Mouse (Mus musculus) CH12.LX (cell line): ENCODE measurements around the gene Ppp1r13l. TPM values are rescaled to one million over a fixed set of nuclear protein-coding genes. Genes with fewer than 3 reads are reported as not detected.

Source experiments
- DNase-seq: peaks from one replicate; pipeline ENCODE4 v3.0.0-alpha.2; 2013; ENCODE audit errors: extremely low read depth
- H3K27ac ChIP-seq: 2 replicates; pipeline ENCODE4 v1.5.1; 2012; ENCODE audit warnings: low read depth, mild to moderate bottlenecking, control low read depth, moderate library complexity; ENCODE audit not compliant: insufficient read depth
- H3K27me3 ChIP-seq: replicated peaks from 2 replicates; pipeline ENCODE3; 2012; ENCODE audit warnings: inconsistent platforms
- H3K36me3 ChIP-seq, 2 experiments: replicated peaks in 1 of 2; 2 replicates each; pipeline versions ENCODE3 to v1.6.1; 2012; ENCODE audit warnings: inconsistent platforms in 1 of 2, low read length in 1 of 2, mild to moderate bottlenecking in 1 of 2, mixed read lengths in 1 of 2, moderate library complexity in 1 of 2; ENCODE audit not compliant: control insufficient read depth in 1 of 2, insufficient read depth in 1 of 2
- H3K4me1 ChIP-seq, 2 experiments: 2 replicates each; pipeline ENCODE4 v1.6.1; 2012; ENCODE audit warnings: inconsistent platforms in 1 of 2, moderate library complexity in 1 of 2; ENCODE audit not compliant: insufficient read depth in 2 of 2, control insufficient read depth in 1 of 2
- H3K4me2 ChIP-seq: 2 replicates; pipeline ENCODE4 v1.6.1; 2012; ENCODE audit warnings: low read depth, mild to moderate bottlenecking, control low read depth; ENCODE audit not compliant: poor library complexity, insufficient read depth, severe bottlenecking
- H3K4me3 ChIP-seq, 3 experiments: fragments of 150-350 bp in 1 of 3; sonication (generic) in 1 of 3; replicated peaks in 1 of 3; 2 replicates each; pipeline versions ENCODE3 to v1.5.1; 2011 to 2012; ENCODE audit warnings: low read depth in 2 of 3, low read length in 2 of 3, mild to moderate bottlenecking in 2 of 3, moderate library complexity in 2 of 3, control low read depth in 1 of 3, improper control_type of control experiment in 1 of 3, inconsistent platforms in 1 of 3, mixed read lengths in 1 of 3; ENCODE audit not compliant: poor library complexity in 1 of 3
- H3K79me2 ChIP-seq: replicated peaks from 2 replicates; pipeline ENCODE4 v1.6.1; 2012; ENCODE audit warnings: mild to moderate bottlenecking, moderate library complexity; ENCODE audit not compliant: control insufficient read depth, poor library complexity, insufficient read depth, severe bottlenecking; ENCODE audit errors: extremely low read depth
- H3K9ac ChIP-seq: 2 replicates; pipeline ENCODE4 v1.6.1; 2012; ENCODE audit warnings: low read depth, mild to moderate bottlenecking, control low read depth, moderate library complexity; ENCODE audit not compliant: insufficient read depth
- H3K9me3 ChIP-seq: replicated peaks from 2 replicates; pipeline ENCODE3; 2012; ENCODE audit warnings: low read length, inconsistent platforms, mixed read lengths
- BHLHE40 ChIP-seq: IDR thresholded peaks from 2 replicates; pipeline ENCODE4 v1.6.1; 2011; ENCODE audit warnings: mild to moderate bottlenecking, low read depth, low read length, improper control_type of control experiment
- CHD1 ChIP-seq: IDR thresholded peaks from 2 replicates; pipeline ENCODE4 v1.6.1; 2012; ENCODE audit warnings: low read depth, low read length, improper control_type of control experiment, inconsistent platforms
- CHD2 ChIP-seq: IDR thresholded peaks from 2 replicates; pipeline ENCODE4 v1.6.1; 2011; ENCODE audit warnings: low read length, improper control_type of control experiment
- CTCF ChIP-seq, 2 experiments: IDR thresholded peaks in 1 of 2; conservative IDR thresholded peaks in 1 of 2; 2 replicates each; pipeline ENCODE4 v1.5.1; 2011 to 2012; ENCODE audit warnings: low read depth in 2 of 2, low read length in 2 of 2, improper control_type of control experiment in 1 of 2, inconsistent platforms in 1 of 2, mild to moderate bottlenecking in 1 of 2, moderate library complexity in 1 of 2
- E2F4 ChIP-seq: IDR thresholded peaks from 2 replicates; pipeline ENCODE4 v1.6.1; 2011; ENCODE audit warnings: low read depth, low read length, improper control_type of control experiment; ENCODE audit not compliant: insufficient replicate concordance
- ELF1 ChIP-seq: IDR thresholded peaks from 2 replicates; pipeline ENCODE4 v1.6.1; 2014; ENCODE audit warnings: low read depth, mild to moderate bottlenecking, inconsistent platforms, low read length, improper control_type of control experiment
- EP300 ChIP-seq: IDR thresholded peaks from 2 replicates; pipeline ENCODE4 v1.6.1; 2011; ENCODE audit warnings: low read length, improper control_type of control experiment
- ETS1 ChIP-seq: conservative IDR thresholded peaks from 2 replicates; pipeline ENCODE4 v1.6.1; 2012; ENCODE audit warnings: low read depth, mild to moderate bottlenecking, inconsistent platforms, low read length, improper control_type of control experiment, moderate library complexity
- GABPA ChIP-seq: IDR thresholded peaks from 2 replicates; pipeline ENCODE4 v1.6.1; 2012; ENCODE audit warnings: low read depth, low read length, improper control_type of control experiment, inconsistent platforms; ENCODE audit not compliant: insufficient replicate concordance
- HCFC1 ChIP-seq: IDR thresholded peaks from 2 replicates; pipeline ENCODE4 v1.6.1; 2012; ENCODE audit warnings: low read depth, mild to moderate bottlenecking, inconsistent platforms, low read length, improper control_type of control experiment
- IRF4 ChIP-seq: IDR thresholded peaks from 2 replicates; pipeline ENCODE4 v1.6.1; 2014; ENCODE audit warnings: low read depth, mild to moderate bottlenecking, inconsistent platforms, low read length, improper control_type of control experiment
- JUN ChIP-seq: IDR thresholded peaks from 2 replicates; pipeline ENCODE4 v1.6.1; 2011; ENCODE audit warnings: low read depth, mild to moderate bottlenecking, low read length, improper control_type of control experiment, moderate library complexity; ENCODE audit not compliant: insufficient read depth
- JUND ChIP-seq: conservative IDR thresholded peaks from 2 replicates; pipeline ENCODE4 v1.6.1; 2011; ENCODE audit warnings: low read depth, low read length, improper control_type of control experiment
- KAT2A ChIP-seq: IDR thresholded peaks from 2 replicates; pipeline ENCODE4 v1.6.1; 2012; ENCODE audit warnings: low read length, improper control_type of control experiment, inconsistent platforms; ENCODE audit not compliant: insufficient replicate concordance
- MAFK ChIP-seq: IDR thresholded peaks from 2 replicates; pipeline ENCODE4 v1.6.1; 2011; ENCODE audit warnings: low read length, improper control_type of control experiment; ENCODE audit not compliant: insufficient replicate concordance
- MAX ChIP-seq: IDR thresholded peaks from 2 replicates; pipeline ENCODE4 v1.6.1; 2011; ENCODE audit warnings: low read length, improper control_type of control experiment
- MAZ ChIP-seq: IDR thresholded peaks from 2 replicates; pipeline ENCODE4 v1.6.1; 2012; ENCODE audit warnings: low read depth, mild to moderate bottlenecking, inconsistent platforms, low read length, improper control_type of control experiment, moderate library complexity
- MEF2A ChIP-seq: IDR thresholded peaks from 2 replicates; pipeline ENCODE4 v1.6.1; 2014; ENCODE audit warnings: low read depth, mild to moderate bottlenecking, inconsistent platforms, low read length, improper control_type of control experiment, borderline replicate concordance
- MXI1 ChIP-seq: IDR thresholded peaks from 2 replicates; pipeline ENCODE4 v1.6.1; 2011; ENCODE audit warnings: mild to moderate bottlenecking, low read depth, low read length, improper control_type of control experiment
- MYC ChIP-seq: IDR thresholded peaks from 2 replicates; pipeline ENCODE4 v1.6.1; 2011; ENCODE audit warnings: low read depth, mild to moderate bottlenecking, improper control_type of control experiment, low read length
- NELFE ChIP-seq: IDR thresholded peaks from 2 replicates; pipeline ENCODE4 v1.6.1; 2011; ENCODE audit warnings: low read depth, low read length, improper control_type of control experiment
- NRF1 ChIP-seq: IDR thresholded peaks from 2 replicates; pipeline ENCODE4 v1.6.1; 2014; ENCODE audit warnings: low read depth, mild to moderate bottlenecking, inconsistent platforms, low read length, improper control_type of control experiment, moderate library complexity
- PAX5 ChIP-seq: IDR thresholded peaks from 2 replicates; pipeline ENCODE4 v1.6.1; 2012; ENCODE audit warnings: low read length, inconsistent platforms, mixed read lengths
- POLR2A ChIP-seq: IDR thresholded peaks from 2 replicates; pipeline ENCODE4 v1.6.1; 2011; ENCODE audit warnings: low read depth, mild to moderate bottlenecking, improper control_type of control experiment, low read length
- POLR2AphosphoS2 ChIP-seq: IDR thresholded peaks from 2 replicates; pipeline ENCODE4 v1.6.1; 2011; ENCODE audit warnings: low read depth, low read length, improper control_type of control experiment
- RAD21 ChIP-seq: IDR thresholded peaks from 2 replicates; pipeline ENCODE4 v1.6.1; 2011; ENCODE audit warnings: low read depth, mild to moderate bottlenecking, low read length, improper control_type of control experiment, moderate library complexity
- RCOR1 ChIP-seq: conservative IDR thresholded peaks from 2 replicates; pipeline ENCODE4 v1.6.1; 2012; ENCODE audit warnings: low read depth, mild to moderate bottlenecking, inconsistent platforms, low read length, improper control_type of control experiment
- SIN3A ChIP-seq: IDR thresholded peaks from 2 replicates; pipeline ENCODE4 v1.6.1; 2012; ENCODE audit warnings: low read length, improper control_type of control experiment, inconsistent platforms
- SMC3 ChIP-seq: IDR thresholded peaks from 2 replicates; pipeline ENCODE4 v1.6.1; 2011; ENCODE audit warnings: low read depth, low read length, improper control_type of control experiment
- TBP ChIP-seq: conservative IDR thresholded peaks from 2 replicates; pipeline ENCODE4 v1.6.1; 2011; ENCODE audit warnings: low read depth, low read length, improper control_type of control experiment
- TCF12 ChIP-seq: IDR thresholded peaks from 2 replicates; pipeline ENCODE4 v1.6.1; 2014; ENCODE audit warnings: low read depth, mild to moderate bottlenecking, inconsistent platforms, low read length, improper control_type of control experiment
- UBTF ChIP-seq: IDR thresholded peaks from 2 replicates; pipeline ENCODE4 v1.6.1; 2012; ENCODE audit warnings: low read depth, mild to moderate bottlenecking, inconsistent platforms, low read length, improper control_type of control experiment, moderate library complexity
- USF1 ChIP-seq: IDR thresholded peaks from 2 replicates; pipeline ENCODE4 v1.6.1; 2014; ENCODE audit warnings: low read depth, mild to moderate bottlenecking, inconsistent platforms, low read length, improper control_type of control experiment
- USF2 ChIP-seq: conservative IDR thresholded peaks from 2 replicates; pipeline ENCODE4 v1.6.1; 2011; ENCODE audit warnings: low read depth, low read length, improper control_type of control experiment
- ZC3H11A ChIP-seq: IDR thresholded peaks from 2 replicates; pipeline ENCODE4 v1.6.1; 2012; ENCODE audit warnings: low read depth, mild to moderate bottlenecking, inconsistent platforms, low read length, improper control_type of control experiment
- ZKSCAN1 ChIP-seq: IDR thresholded peaks from 2 replicates; pipeline ENCODE4 v1.6.1; 2012; ENCODE audit warnings: low read depth, inconsistent platforms, low read length, improper control_type of control experiment, borderline replicate concordance
- ZMIZ1 ChIP-seq: IDR thresholded peaks from 2 replicates; pipeline ENCODE4 v1.6.1; 2012; ENCODE audit warnings: low read depth, mild to moderate bottlenecking, inconsistent platforms, low read length, improper control_type of control experiment
- ZNF384 ChIP-seq: IDR thresholded peaks from 2 replicates; pipeline ENCODE4 v1.6.1; 2012; ENCODE audit warnings: low read depth, low read length, improper control_type of control experiment, inconsistent platforms
- dilution Hi-C: fragments of 300-500 bp; cut with MboI; formaldehyde crosslinking; loops from 2 replicates; pipeline ENCODE4 v1.14.3; 2020; ENCODE audit warnings: low sequenced_read_pairs; ENCODE audit not compliant: extremely low pct_unique_long_range_greater_than_20kb, extremely low pct_ligation_motif_present
- in situ Hi-C: fragments of 300-500 bp; cut with MboI; formaldehyde crosslinking; loops from 3 replicates; pipeline ENCODE4 v1.14.3; 2019; ENCODE audit warnings: low sequenced_read_pairs, low pct_ligation_motif_present, low pct_unique_long_range_greater_than_20kb, mixed read lengths
- polyA plus RNA-seq: library from polyadenylated mRNA; unstranded; fragments of >175 nt; gene quantifications from 2 replicates; pipeline ENCODE4 v1.2.1, GENCODE M21; 2012; ENCODE audit warnings: low read depth; ENCODE audit not compliant: insufficient read length
- total RNA-seq, 2 experiments: library from RNA; depleted of rRNA; stranded (reverse); fragments of 300-350 nt in 1 of 2; fragments of >200 nt in 1 of 2; gene quantifications; 2 replicates each; pipeline ENCODE4 v1.2.3; 2012 to 2014

Gene Ppp1r13l
- total and polyA plus RNA-seq, 3 experiments: 0.11 to 1.3 (median 0.68) TPM

GRCm38 (mm10) chr7:19325262-19326199 is 34.0 kb upstream of the Ppp1r13l start:
- Histone ChIP-seq H3K9ac (no peak overlapping the region), H3K4me2 (peak overlapping the region; percentile 67), H3K4me1 (peaks cover 15 to 48% of the 10 kb centered on the region in 2 experiments), H3K36me3 (no peaks in the 10 kb centered on the region), H3K4me3 (no peak overlapping the region), H3K27me3 (peaks cover 80% of the 10 kb centered on the region), H3K27ac (no peak overlapping the region), H3K9me3 (peaks cover 25% of the 10 kb centered on the region), H3K79me2 (no peaks in the 10 kb centered on the region)
- in situ Hi-C loops (no loop called here), dilution Hi-C loops (no loop called here)
- peak; percentile 83 for TF ChIP-seq EP300
- TF ChIP-seq ZC3H11A: no peak
- TF ChIP-seq HCFC1: no peak
- TF ChIP-seq USF1: no peak
- no peak for TF ChIP-seq E2F4
- TF ChIP-seq JUND: peak; percentile 50; the same call in 1 of the 2 replicates
- TF ChIP-seq SMC3: no peak
- TF ChIP-seq RAD21: no peak
- no peak for TF ChIP-seq MAZ
- peak; percentile 71 for TF ChIP-seq MAX
- TF ChIP-seq CHD2: peak; percentile 60; the same call in 1 of the 2 replicates
- no peak for TF ChIP-seq JUN
- TF ChIP-seq MXI1: no peak
- no peak for TF ChIP-seq TBP
- no peak for TF ChIP-seq KAT2A
- no peak for TF ChIP-seq POLR2AphosphoS2
- peak; percentile 84 for TF ChIP-seq ETS1
- TF ChIP-seq MYC: peak; percentile 64; the same call in 1 of the 2 replicates
- no peak for TF ChIP-seq NRF1
- TF ChIP-seq POLR2A: no peak
- no peak for TF ChIP-seq CHD1
- no peak for TF ChIP-seq UBTF
- TF ChIP-seq MAFK: no peak
- no peak for TF ChIP-seq CTCF (conservative IDR thresholded peaks at IDR 0.05 in 1 of 2, IDR thresholded peaks at IDR 0.05 in 1 of 2; ENCODE audit: low read depth in 2 of 2, low read length in 2 of 2)
- peak; percentile 76 for TF ChIP-seq BHLHE40
- peak; percentile 88 for TF ChIP-seq ZNF384
- no peak for TF ChIP-seq NELFE
- no peak for TF ChIP-seq ELF1
- TF ChIP-seq IRF4: peak; percentile 91
- no peak for TF ChIP-seq ZMIZ1
- no peak for TF ChIP-seq USF2
- TF ChIP-seq SIN3A: no peak; the same call in 1 of the 2 replicates
- no peak for TF ChIP-seq ZKSCAN1
- TF ChIP-seq PAX5: no peak
- peak; percentile 86 for TF ChIP-seq MEF2A
- TF ChIP-seq RCOR1: 0 out of 2 replicates have a peak, but pooled peaks have one; percentile 43
- TF ChIP-seq GABPA: no peak
- TF ChIP-seq TCF12: peak; percentile 74; the same call in 1 of the 2 replicates
- DNase-seq: peak; percentile 90
